Mouse (Mus musculus): ENCODE measurements at regions not wholly inside any gene's neighbourhood (a gene's known extent, or its start where the extent isn't known, plus 50 kb on each side); places are given as distances from the start of the nearest gene placed in this dataset.

GRCm38 (mm10) chr14:25357805-25358204, 101.2 kb upstream of the Zmiz1 start:
- ATAC-seq (no peak), DNase-seq (no peak)
- no peaks in the 10 kb centered on the region for H3K4me1 ChIP-seq (ENCODE audit: insufficient read depth)
- no peak for TF ChIP-seq CTCF (IDR thresholded peaks at IDR 0.05; ENCODE audit: low read depth)
- no peaks in the 10 kb centered on the region for H3K9me3 ChIP-seq (ENCODE audit: low read length)
- 90% methylated on average over 9 of the region's 9 CpGs for WGBS
- no peaks in the 10 kb centered on the region for H3K27me3 ChIP-seq (ENCODE audit: insufficient read depth, low read length)
- no peaks in the 10 kb centered on the region for H3K36me3 ChIP-seq (ENCODE audit: insufficient read depth)
- H3K4me2 ChIP-seq (ENCODE audit: low read depth): no peak overlapping the region
- H3K27ac ChIP-seq (ENCODE audit: low read depth, low read length): no peak overlapping the region
- no peak overlapping the region for H3K4me3 ChIP-seq (ENCODE audit: low read depth, low read length)
- no peak overlapping the region for H3K9ac ChIP-seq

- Histone ChIP-seq H3K4me1 (ENCODE audit: insufficient read depth) (no peaks in the 10 kb centered on the region), H3K4me3 (ENCODE audit: low read depth, low read length) (no peak overlapping the region), H3K9ac (no peak overlapping the region), H3K4me2 (ENCODE audit: low read depth) (no peak overlapping the region), H3K27me3 (ENCODE audit: insufficient read depth, low read length) (no peaks in the 10 kb centered on the region), H3K9me3 (ENCODE audit: low read length) (no peaks in the 10 kb centered on the region), H3K27ac (ENCODE audit: low read depth, low read length) (no peak overlapping the region), H3K36me3 (ENCODE audit: insufficient read depth) (no peaks in the 10 kb centered on the region)
- WGBS: 81% methylated on average over 3 of the region's 3 CpGs
- no peak for DNase-seq
- no peak for ATAC-seq
- no peak for TF ChIP-seq CTCF (IDR thresholded peaks at IDR 0.05; ENCODE audit: low read depth)
Observed at GRCm38 (mm10) chr14:25359824-25360294, 99.1 kb upstream of the Zmiz1 start.

GRCm38 (mm10) chr14:25360726-25361125, 98.3 kb upstream of the Zmiz1 start:
- WGBS: 69% methylated on average over 9 of the region's 9 CpGs

GRCm38 (mm10) chr14:25361129-25361528, 97.9 kb upstream of the Zmiz1 start:
- Histone ChIP-seq H3K4me3 (ENCODE audit: low read depth, low read length) (no peak overlapping the region), H3K9me3 (ENCODE audit: low read length) (no peaks in the 10 kb centered on the region), H3K9ac (no peak overlapping the region), H3K27me3 (ENCODE audit: insufficient read depth, low read length) (no peaks in the 10 kb centered on the region), H3K36me3 (ENCODE audit: insufficient read depth) (no peaks in the 10 kb centered on the region), H3K27ac (ENCODE audit: low read depth, low read length) (no peak overlapping the region), H3K4me2 (ENCODE audit: low read depth) (no peak overlapping the region), H3K4me1 (ENCODE audit: insufficient read depth) (no peaks in the 10 kb centered on the region)
- 73% methylated on average over 3 of the region's 3 CpGs for WGBS
- ATAC-seq: no peak
- no peak for TF ChIP-seq CTCF (IDR thresholded peaks at IDR 0.05; ENCODE audit: low read depth)
- DNase-seq: no peak

More at GRCm38 (mm10) chr14:25360726-25361125, 98.3 kb upstream of the Zmiz1 start:
- no peaks in the 10 kb centered on the region for H3K4me1 ChIP-seq (ENCODE audit: insufficient read depth)
- H3K36me3 ChIP-seq (ENCODE audit: insufficient read depth): no peaks in the 10 kb centered on the region
- no peak for TF ChIP-seq CTCF (IDR thresholded peaks at IDR 0.05; ENCODE audit: low read depth)
- H3K9ac ChIP-seq: no peak overlapping the region
- H3K4me2 ChIP-seq (ENCODE audit: low read depth): no peak overlapping the region
- no peaks in the 10 kb centered on the region for H3K27me3 ChIP-seq (ENCODE audit: insufficient read depth, low read length)
- no peak overlapping the region for H3K27ac ChIP-seq (ENCODE audit: low read depth, low read length)
- H3K4me3 ChIP-seq (ENCODE audit: low read depth, low read length): no peak overlapping the region
- no peaks in the 10 kb centered on the region for H3K9me3 ChIP-seq (ENCODE audit: low read length)
- DNase-seq: no peak
- peak; percentile 81; the same call in 1 of the 2 replicates for ATAC-seq

- Histone ChIP-seq H3K4me2 (ENCODE audit: low read depth) (no peak overlapping the region), H3K4me1 (ENCODE audit: insufficient read depth) (no peaks in the 10 kb centered on the region), H3K36me3 (ENCODE audit: insufficient read depth) (no peaks in the 10 kb centered on the region), H3K4me3 (ENCODE audit: low read depth, low read length) (no peak overlapping the region), H3K27me3 (ENCODE audit: insufficient read depth, low read length) (no peaks in the 10 kb centered on the region), H3K27ac (ENCODE audit: low read depth, low read length) (no peak overlapping the region), H3K9me3 (ENCODE audit: low read length) (no peaks in the 10 kb centered on the region), H3K9ac (no peak overlapping the region)
- WGBS: 3% methylated on average over 1 of the region's 1 CpGs
- ATAC-seq: no peak; the same call in 1 of the 2 replicates
- DNase-seq: no peak
- TF ChIP-seq CTCF (IDR thresholded peaks at IDR 0.05; ENCODE audit: low read depth): no peak
Observed at GRCm38 (mm10) chr14:25362771-25363170, 96.2 kb upstream of the Zmiz1 start.

- no peaks in the 10 kb centered on the region for H3K9me3 ChIP-seq (ENCODE audit: low read length)
- no peaks in the 10 kb centered on the region for H3K27me3 ChIP-seq (ENCODE audit: insufficient read depth, low read length)
- no peak overlapping the region for H3K9ac ChIP-seq
- H3K4me1 ChIP-seq (ENCODE audit: insufficient read depth): no peaks in the 10 kb centered on the region
- WGBS: 81% methylated on average over 10 of the region's 10 CpGs
- no peak overlapping the region for H3K27ac ChIP-seq (ENCODE audit: low read depth, low read length)
- TF ChIP-seq CTCF (IDR thresholded peaks at IDR 0.05; ENCODE audit: low read depth): no peak
- H3K36me3 ChIP-seq (ENCODE audit: insufficient read depth): no peaks in the 10 kb centered on the region; the same call in 1 of the 2 replicates
- H3K4me3 ChIP-seq (ENCODE audit: low read depth, low read length): no peak overlapping the region
- no peak for DNase-seq
- ATAC-seq: no peak
- no peak overlapping the region for H3K4me2 ChIP-seq (ENCODE audit: low read depth)
Observed at GRCm38 (mm10) chr14:25365226-25365800, 93.7 kb upstream of the Zmiz1 start.

- Histone ChIP-seq H3K4me2 (ENCODE audit: low read depth) (no peak overlapping the region), H3K9ac (no peak overlapping the region), H3K36me3 (ENCODE audit: insufficient read depth) (no peaks in the 10 kb centered on the region; the same call in 1 of the 2 replicates), H3K27ac (ENCODE audit: low read depth, low read length) (no peak overlapping the region), H3K4me3 (ENCODE audit: low read depth, low read length) (no peak overlapping the region), H3K9me3 (ENCODE audit: low read length) (no peaks in the 10 kb centered on the region), H3K4me1 (ENCODE audit: insufficient read depth) (no peaks in the 10 kb centered on the region), H3K27me3 (ENCODE audit: insufficient read depth, low read length) (no peaks in the 10 kb centered on the region)
- 73% methylated on average over 5 of the region's 5 CpGs for WGBS
- ATAC-seq (no peak), DNase-seq (peak; percentile 59)
- no peak for TF ChIP-seq CTCF (IDR thresholded peaks at IDR 0.05; ENCODE audit: low read depth)
Observed at GRCm38 (mm10) chr14:25366009-25366408, 93.0 kb upstream of the Zmiz1 start.

Measured in forebrain, postnatal 0 days (tissue).